Mouse (Mus musculus) testis, adult 2 months (tissue): ENCODE measurements around the gene Kif18b. TPM values are rescaled to one million over a fixed set of nuclear protein-coding genes. Genes with fewer than 3 reads are reported as not detected.

Experiments
- H3K27ac ChIP-seq: fragments of 200-500 bp; 2 replicates; pipeline ENCODE4 v1.5.1; 2012; ENCODE audit warnings: low read depth, low read length; ENCODE audit not compliant: control insufficient read depth, insufficient read depth
- H3K27me3 ChIP-seq: fragments of 200-500 bp; 2 replicates; pipeline ENCODE4 v1.6.1; 2012; ENCODE audit warnings: mild to moderate bottlenecking, low read length, moderate library complexity; ENCODE audit not compliant: control insufficient read depth, insufficient read depth
- H3K36me3 ChIP-seq: fragments of 200-500 bp; 2 replicates; pipeline ENCODE4 v1.6.1; 2012; ENCODE audit warnings: mild to moderate bottlenecking, low read length; ENCODE audit not compliant: control insufficient read depth, insufficient read depth
- H3K4me1 ChIP-seq: fragments of 200-500 bp; 2 replicates; pipeline ENCODE4 v1.6.1; 2012; ENCODE audit warnings: low read length; ENCODE audit not compliant: control insufficient read depth, insufficient read depth
- H3K4me3 ChIP-seq: fragments of 200-500 bp; 2 replicates; pipeline ENCODE4 v1.5.1; 2012; ENCODE audit warnings: low read depth, mild to moderate bottlenecking, low read length, moderate library complexity, mixed read lengths; ENCODE audit not compliant: control insufficient read depth
- CTCF ChIP-seq: fragments of 200-500 bp; IDR thresholded peaks from 2 replicates; pipeline ENCODE4 v1.5.1; 2012; ENCODE audit warnings: low read depth, mild to moderate bottlenecking, inconsistent platforms, low read length, moderate library complexity; ENCODE audit not compliant: control insufficient read depth, insufficient read depth, insufficient replicate concordance
- POLR2A ChIP-seq: fragments of 200-500 bp; IDR thresholded peaks from 2 replicates; pipeline ENCODE4 v1.6.1; 2012; ENCODE audit warnings: low read depth, mild to moderate bottlenecking, inconsistent platforms, low read length, moderate library complexity; ENCODE audit not compliant: control insufficient read depth
- polyA plus RNA-seq: library from polyadenylated mRNA; depleted of rRNA; stranded (reverse); fragments of >200 nt; gene quantifications from 2 replicates; pipeline ENCODE4 v1.2.3, GENCODE M21; 2012; rRNA removed

Gene Kif18b
- 25.9 and 26.7 TPM in 2 replicates for polyA plus RNA-seq

- H3K4me1 ChIP-seq, result peaks cover 3% of the 10 kb centered on the region; the same call in 1 of the 2 replicates
- no peaks in the 10 kb centered on the region for H3K27me3 ChIP-seq
- TF ChIP-seq POLR2A (peak; percentile 33; the same call in 1 of the 2 replicates), CTCF (no peak)
- H3K36me3 ChIP-seq, result no peaks in the 10 kb centered on the region
- H3K4me3 ChIP-seq, result peak within 1 kb of the TSS; percentile 89
- peak within 1 kb of the TSS; percentile 85 for H3K27ac ChIP-seq
Observed at GRCm38 (mm10) chr11:102924557-102925350, at the start of gene Kif18b. TSS of gene Kif18b (minus strand) at chr11:102925124.

- Histone ChIP-seq H3K27ac (no peak overlapping the region), H3K4me3 (no peak overlapping the region), H3K4me1 (no peaks in the 10 kb centered on the region), H3K27me3 (no peaks in the 10 kb centered on the region), H3K36me3 (no peaks in the 10 kb centered on the region)
- TF ChIP-seq POLR2A (no peak), CTCF (no peak)
Observed at GRCm38 (mm10) chr11:102972326-102972725, 47.4 kb upstream of the Kif18b start.

GRCm38 (mm10) chr11:102971604-102972003, 46.7 kb upstream of the Kif18b start:
- TF ChIP-seq POLR2A (no peak), CTCF (no peak)
- no peaks in the 10 kb centered on the region for H3K4me1 ChIP-seq
- H3K4me3 ChIP-seq, result no peak overlapping the region
- H3K27ac ChIP-seq, result no peak overlapping the region
- no peaks in the 10 kb centered on the region for H3K36me3 ChIP-seq
- H3K27me3 ChIP-seq, result no peaks in the 10 kb centered on the region

- no peaks in the 10 kb centered on the region for H3K36me3 ChIP-seq
- no peaks in the 10 kb centered on the region for H3K27me3 ChIP-seq
- H3K27ac ChIP-seq, result no peak overlapping the region
- no peak for TF ChIP-seq CTCF
- no peak for TF ChIP-seq POLR2A
- peaks cover 13% of the 10 kb centered on the region for H3K4me1 ChIP-seq
- no peak overlapping the region for H3K4me3 ChIP-seq
Observed at GRCm38 (mm10) chr11:102964547-102965091, 39.7 kb upstream of the Kif18b start.

GRCm38 (mm10) chr11:102963855-102964546, 39.1 kb upstream of the Kif18b start:
- peak overlapping the region; percentile 39 for H3K4me3 ChIP-seq

GRCm38 (mm10) chr11:102963246-102963854, 38.4 kb upstream of the Kif18b start:
- no peak overlapping the region for H3K4me3 ChIP-seq
- no peak overlapping the region for H3K27ac ChIP-seq
- H3K27me3 ChIP-seq, result no peaks in the 10 kb centered on the region
- H3K36me3 ChIP-seq, result no peaks in the 10 kb centered on the region
- H3K4me1 ChIP-seq, result peaks cover 13% of the 10 kb centered on the region
- TF ChIP-seq POLR2A (no peak), CTCF (no peak)

More at GRCm38 (mm10) chr11:102963855-102964546, 39.1 kb upstream of the Kif18b start:
- H3K27ac ChIP-seq, result no peak overlapping the region
- H3K4me1 ChIP-seq, result peaks cover 13% of the 10 kb centered on the region
- H3K27me3 ChIP-seq, result no peaks in the 10 kb centered on the region
- no peaks in the 10 kb centered on the region for H3K36me3 ChIP-seq
- TF ChIP-seq POLR2A, result no peak
- no peak for TF ChIP-seq CTCF

- Histone ChIP-seq H3K4me1 (peaks cover 13% of the 10 kb centered on the region), H3K27ac (no peak overlapping the region), H3K36me3 (no peaks in the 10 kb centered on the region), H3K27me3 (no peaks in the 10 kb centered on the region), H3K4me3 (no peak overlapping the region)
- TF ChIP-seq POLR2A, result no peak
- TF ChIP-seq CTCF, result no peak
Observed at GRCm38 (mm10) chr11:102962861-102963245, 37.9 kb upstream of the Kif18b start.
